Mouse (Mus musculus) stomach, embryonic 15.5 days (tissue): ENCODE measurements around the gene Camta1. TPM values are rescaled to one million over a fixed set of nuclear protein-coding genes. Genes with fewer than 3 reads are reported as not detected.

Experiments
- ATAC-seq: fragments of 200-750 bp; cut with Nextera tagmentation; 2 replicates; pipeline ENCODE4 v1.8.0; 2017; ENCODE audit warnings: low read depth, moderate number of reproducible peaks, moderate TSS enrichment; ENCODE audit not compliant: insufficient read depth, low FRiP score
- H3K27ac ChIP-seq: fragments of 300-500 bp; sonication (generic); 2 replicates; pipeline ENCODE4 v1.5.1; 2015; ENCODE audit warnings: mild to moderate bottlenecking, inconsistent platforms
- H3K27me3 ChIP-seq: fragments of 300-500 bp; sonication (generic); replicated peaks from 2 replicates; pipeline ENCODE4 v1.6.1; 2015; ENCODE audit warnings: inconsistent platforms
- H3K36me3 ChIP-seq: fragments of 300-500 bp; sonication (generic); 2 replicates; pipeline ENCODE4 v1.6.1; 2015; ENCODE audit warnings: inconsistent platforms
- H3K4me1 ChIP-seq: fragments of 300-500 bp; sonication (generic); 2 replicates; pipeline ENCODE4 v1.6.1; 2015; ENCODE audit warnings: inconsistent platforms
- H3K4me2 ChIP-seq: fragments of 300-500 bp; sonication (generic); 2 replicates; pipeline ENCODE4 v1.6.1; 2015; ENCODE audit warnings: mild to moderate bottlenecking, inconsistent platforms
- H3K4me3 ChIP-seq: fragments of 300-500 bp; sonication (generic); replicated peaks from 2 replicates; pipeline ENCODE4 v1.5.1; 2015; ENCODE audit warnings: inconsistent platforms
- H3K9ac ChIP-seq: fragments of 300-500 bp; sonication (generic); 2 replicates; pipeline ENCODE4 v1.6.1; 2015; ENCODE audit warnings: inconsistent platforms
- H3K9me3 ChIP-seq: fragments of 300-500 bp; sonication (generic); 2 replicates; pipeline ENCODE4 v1.6.1; 2016; ENCODE audit warnings: inconsistent platforms
- WGBS: fragments of 180-500 bp; shearing (Covaris S2); methylation state at CpG from one replicate; pipeline ENCODE4 v1.1.7; 2015; 5-methylcytosine and 5-hydroxymethylcytosine counted together
- polyA plus RNA-seq: library from polyadenylated mRNA; unstranded; fragments of >200 nt; fragmentation: Nextera tagmentation; extraction: Ambion mirVana; gene quantifications from 2 replicates; pipeline ENCODE4 v1.2.1, GENCODE M21; 2015

Gene Camta1
- polyA plus RNA-seq, 1 experiment from 2014 or later = 63.7 TPM

DNA sequence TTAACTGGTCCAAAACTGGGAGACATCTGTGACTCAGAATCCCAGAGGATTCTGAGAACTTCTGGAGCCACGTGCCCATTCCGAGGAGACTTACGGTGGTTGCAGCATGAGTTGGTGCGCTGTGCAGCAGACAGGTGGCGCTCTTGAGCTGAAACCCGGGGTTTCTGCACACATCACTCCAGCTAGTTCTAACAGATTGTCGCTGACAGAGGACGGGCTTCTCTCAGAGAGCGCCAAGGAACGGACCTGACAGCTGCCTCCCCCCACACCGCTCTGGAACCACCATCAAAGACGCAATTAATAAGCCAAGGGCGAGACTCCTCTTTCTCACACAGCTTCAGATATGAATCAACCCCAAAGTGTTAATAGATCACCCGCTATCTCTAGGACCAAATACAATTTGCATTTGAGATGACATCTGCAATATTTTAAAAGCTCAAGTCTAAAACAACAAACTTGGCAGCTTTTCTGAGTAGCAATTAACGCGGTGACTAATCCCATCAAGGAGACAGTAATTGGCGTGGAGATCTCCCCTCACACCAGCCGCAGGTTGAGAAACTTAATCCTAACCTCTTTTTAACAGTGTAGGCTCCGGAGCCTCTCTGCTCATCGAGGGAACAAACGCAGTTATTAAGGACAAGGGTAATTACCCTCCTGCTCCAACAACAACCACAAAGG lies 378.2 kb downstream of the Camta1 start:
- Histone ChIP-seq H3K27me3 (no peaks in the 10 kb centered on the region), H3K4me2 (no peak overlapping the region), H3K27ac (no peak overlapping the region), H3K36me3 (no peaks in the 10 kb centered on the region), H3K9ac (no peak overlapping the region), H3K4me3 (no peak overlapping the region), H3K4me1 (no peaks in the 10 kb centered on the region), H3K9me3 (no peaks in the 10 kb centered on the region)
- 18% methylated on average over 21 of the region's 21 CpGs for WGBS
- ATAC-seq = no peak

DNA sequence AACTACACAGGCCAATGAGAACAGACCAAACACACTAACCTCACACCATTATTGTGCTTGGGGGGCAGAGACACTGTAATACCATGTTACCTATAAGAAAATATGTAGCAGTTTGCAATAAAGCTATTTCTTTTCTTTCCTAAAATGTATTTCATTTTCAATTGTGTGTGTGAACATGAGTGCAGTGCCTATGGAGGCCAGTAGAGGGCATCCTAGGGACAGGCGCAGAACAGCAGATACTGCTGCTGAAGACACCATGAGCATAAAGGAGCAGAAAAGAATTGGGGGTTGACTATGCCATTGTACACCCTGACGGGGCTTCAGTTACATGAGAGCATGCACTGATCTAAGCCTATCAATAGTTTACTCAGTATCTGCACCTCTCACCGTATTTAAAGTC lies 380.7 kb downstream of the Camta1 start:
- Histone ChIP-seq H3K4me3 (no peak overlapping the region), H3K27ac (no peak overlapping the region), H3K36me3 (no peaks in the 10 kb centered on the region), H3K9ac (no peak overlapping the region), H3K27me3 (no peaks in the 10 kb centered on the region), H3K9me3 (no peaks in the 10 kb centered on the region), H3K4me1 (no peaks in the 10 kb centered on the region), H3K4me2 (no peak overlapping the region)
- 90% methylated on average over 3 of the region's 3 CpGs for whole genome bisulfite sequencing
- no peak for ATAC-seq

DNA sequence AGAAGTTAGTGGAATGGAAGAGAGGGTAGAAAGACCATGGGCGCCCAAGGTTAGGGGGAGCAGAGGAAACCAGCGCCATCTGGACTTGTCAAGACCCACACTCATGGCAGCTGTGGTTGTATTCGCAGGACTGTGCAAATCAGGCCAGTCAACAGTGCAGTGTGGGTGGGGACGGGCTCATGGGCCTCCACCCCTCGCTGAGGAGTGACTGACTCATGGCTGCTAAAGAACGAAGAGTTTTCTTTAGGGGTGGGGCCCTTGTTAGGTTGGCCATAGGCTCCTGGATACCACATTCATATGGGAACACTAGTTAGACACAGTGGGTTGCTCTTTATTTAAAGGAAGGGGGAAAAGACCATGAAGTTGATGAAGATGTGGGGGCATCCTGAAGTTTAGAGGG lies 383.7 kb downstream of the Camta1 start:
- H3K4me1 ChIP-seq = no peaks in the 10 kb centered on the region
- no peak overlapping the region for H3K4me2 ChIP-seq
- no peaks in the 10 kb centered on the region for H3K36me3 ChIP-seq
- H3K9me3 ChIP-seq = no peaks in the 10 kb centered on the region
- H3K9ac ChIP-seq = no peak overlapping the region
- no peaks in the 10 kb centered on the region for H3K27me3 ChIP-seq
- WGBS = 75% methylated on average over 6 of the region's 6 CpGs
- no peak overlapping the region for H3K27ac ChIP-seq
- H3K4me3 ChIP-seq = no peak overlapping the region
- no peak for ATAC-seq

DNA sequence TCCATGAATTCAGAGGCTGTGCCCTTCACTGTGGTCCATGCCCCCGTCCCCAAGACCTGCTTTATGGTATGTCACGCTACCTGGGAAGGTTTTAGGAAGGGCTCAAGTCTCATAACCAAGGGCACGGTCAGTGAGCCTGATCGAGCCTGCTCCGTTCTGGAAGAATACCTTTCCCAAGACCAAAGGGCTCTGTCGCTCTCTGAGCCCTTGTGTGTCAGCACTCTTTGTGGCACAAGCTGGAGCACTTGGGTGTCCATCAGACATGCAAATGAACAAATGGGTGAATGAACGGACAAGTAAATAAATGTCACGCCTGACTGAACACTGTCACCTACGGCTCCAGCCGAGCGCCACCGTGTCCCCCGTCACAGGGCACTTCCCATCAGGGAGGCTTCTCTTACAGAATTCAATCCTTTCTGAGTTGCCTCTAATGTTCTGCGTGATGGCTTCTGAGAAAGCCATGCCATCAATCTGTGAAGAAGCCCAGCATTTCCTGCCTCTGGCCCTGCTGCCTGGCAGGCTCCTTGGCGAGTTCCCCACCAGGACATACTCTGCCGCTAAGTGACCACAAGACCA lies 386.7 kb downstream of the Camta1 start:
- Histone ChIP-seq H3K9ac (no peak overlapping the region), H3K4me1 (no peaks in the 10 kb centered on the region), H3K27ac (no peak overlapping the region), H3K9me3 (no peaks in the 10 kb centered on the region), H3K27me3 (no peaks in the 10 kb centered on the region), H3K4me2 (no peak overlapping the region), H3K36me3 (no peaks in the 10 kb centered on the region), H3K4me3 (no peak overlapping the region)
- ATAC-seq = no peak
- WGBS = 83% methylated on average over 16 of the region's 16 CpGs

DNA sequence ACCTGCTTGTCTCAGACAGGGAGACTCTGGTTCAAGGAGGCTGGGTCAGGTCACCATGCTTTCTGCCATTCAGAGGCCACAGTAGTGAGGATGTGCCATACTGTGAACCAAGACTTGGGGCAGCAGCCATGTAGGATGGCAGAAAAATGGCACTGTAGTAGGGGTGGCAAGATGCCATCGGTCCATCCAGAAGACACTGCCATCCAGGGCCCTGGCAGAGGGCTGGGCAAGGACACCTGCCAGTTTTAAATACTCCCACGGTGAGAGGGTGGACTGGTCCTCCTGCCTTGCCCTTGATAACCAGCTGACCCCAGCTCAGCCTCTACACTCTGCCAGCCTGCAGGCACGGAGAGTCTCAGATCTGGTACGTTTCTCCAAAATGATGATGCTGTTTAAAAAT lies 389.8 kb downstream of the Camta1 start:
- no peaks in the 10 kb centered on the region for H3K4me1 ChIP-seq
- ATAC-seq = no peak
- no peak overlapping the region for H3K4me3 ChIP-seq
- no peaks in the 10 kb centered on the region for H3K9me3 ChIP-seq
- H3K9ac ChIP-seq = no peak overlapping the region
- no peaks in the 10 kb centered on the region for H3K27me3 ChIP-seq
- no peak overlapping the region for H3K27ac ChIP-seq
- WGBS = 81% methylated on average over 4 of the region's 4 CpGs
- no peak overlapping the region for H3K4me2 ChIP-seq
- H3K36me3 ChIP-seq = no peaks in the 10 kb centered on the region

DNA sequence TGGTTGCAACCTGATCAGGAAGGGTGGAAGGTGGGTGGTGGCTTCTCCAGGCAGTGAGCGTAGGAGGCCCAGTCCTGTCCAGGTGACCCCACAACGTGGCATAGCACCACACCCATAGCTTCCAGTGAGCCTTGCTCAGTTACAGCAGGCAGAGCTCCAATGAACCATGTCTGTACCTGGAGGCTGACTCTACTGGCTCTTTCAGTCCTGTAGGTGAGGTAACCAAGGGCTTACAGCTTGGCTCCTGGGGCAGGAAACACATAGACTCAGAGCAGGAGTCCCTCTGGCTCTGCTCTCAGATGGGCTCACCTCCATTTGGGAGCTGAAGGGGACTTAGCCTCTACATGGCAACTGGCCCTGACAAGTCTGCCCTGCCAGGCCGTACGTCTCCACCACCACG lies 393.3 kb downstream of the Camta1 start:
- Histone ChIP-seq H3K9me3 (no peaks in the 10 kb centered on the region), H3K4me3 (no peak overlapping the region), H3K4me1 (no peaks in the 10 kb centered on the region), H3K27ac (no peak overlapping the region), H3K4me2 (no peak overlapping the region), H3K27me3 (no peaks in the 10 kb centered on the region), H3K9ac (no peak overlapping the region), H3K36me3 (no peaks in the 10 kb centered on the region)
- no peak for ATAC-seq
- WGBS = 87% methylated on average over 5 of the region's 5 CpGs

DNA sequence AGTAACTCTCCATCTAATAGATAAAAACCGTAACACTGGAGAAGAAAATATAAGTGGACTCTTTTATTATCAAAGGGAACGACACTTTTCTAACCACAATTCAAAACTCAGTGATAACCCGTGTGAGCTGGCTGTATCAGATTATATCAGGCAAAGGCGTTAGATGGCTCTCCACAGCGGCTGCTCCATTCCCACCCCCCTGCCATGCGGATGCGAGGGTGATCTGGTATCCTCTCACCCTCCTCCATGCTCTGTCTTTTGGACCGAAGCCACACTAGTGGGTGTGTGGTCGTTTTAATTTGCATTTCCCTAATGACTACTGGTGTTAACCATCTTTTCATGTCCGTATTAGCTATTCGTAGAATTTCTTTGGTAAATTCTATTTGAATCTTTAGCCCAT lies 403.0 kb downstream of the Camta1 start:
- Histone ChIP-seq H3K4me1 (no peaks in the 10 kb centered on the region), H3K9me3 (no peaks in the 10 kb centered on the region), H3K4me3 (no peak overlapping the region), H3K9ac (no peak overlapping the region), H3K36me3 (no peaks in the 10 kb centered on the region), H3K27me3 (no peaks in the 10 kb centered on the region), H3K27ac (no peak overlapping the region), H3K4me2 (no peak overlapping the region)
- WGBS = 74% methylated on average over 11 of the region's 11 CpGs
- no peak for ATAC-seq

DNA sequence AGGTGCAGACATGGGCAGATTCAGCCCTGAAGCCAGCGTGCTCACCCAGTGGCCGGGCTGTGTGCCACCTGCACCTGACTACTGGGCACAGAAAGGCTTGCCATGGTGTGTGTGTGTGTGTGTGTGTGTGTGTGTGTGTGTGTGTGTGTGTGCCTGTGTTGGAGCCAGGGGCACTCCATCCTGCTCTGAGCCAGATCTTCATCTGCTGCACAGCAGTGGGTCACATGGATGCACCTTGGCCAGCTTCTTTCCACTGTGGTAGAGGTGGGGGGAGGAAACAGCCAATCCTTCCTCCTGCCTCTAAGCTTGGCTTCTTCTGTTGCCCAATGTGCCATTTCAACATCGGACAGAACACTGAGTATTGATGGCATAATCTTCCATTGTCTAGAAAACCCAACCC lies 407.1 kb downstream of the Camta1 start:
- Histone ChIP-seq H3K36me3 (no peaks in the 10 kb centered on the region), H3K27ac (no peak overlapping the region)
- no peak for ATAC-seq

DNA sequence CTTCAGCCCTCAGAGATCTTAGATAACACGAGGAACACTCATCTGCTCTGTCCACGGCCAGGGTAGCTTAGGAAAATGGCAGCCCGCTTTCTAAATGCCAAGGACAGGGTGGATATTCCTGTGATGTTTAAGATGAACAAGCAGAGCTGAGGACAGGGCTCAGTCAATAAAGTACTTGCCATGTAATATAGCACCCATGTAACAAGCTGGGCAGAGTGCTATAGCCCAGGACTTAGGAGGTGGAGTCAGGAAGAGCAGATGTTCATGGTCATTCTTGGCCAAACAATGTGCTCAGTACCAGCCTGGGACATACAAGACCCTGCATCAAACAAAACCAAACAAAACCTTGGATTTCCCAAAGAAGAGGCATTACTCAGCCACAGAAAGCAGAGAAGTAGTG lies 407.6 kb downstream of the Camta1 start:
- WGBS = 76% methylated on average over 3 of the region's 3 CpGs
- no peak overlapping the region for H3K4me3 ChIP-seq
- H3K9ac ChIP-seq = no peak overlapping the region
- ATAC-seq = no peak
- no peaks in the 10 kb centered on the region for H3K4me1 ChIP-seq
- H3K36me3 ChIP-seq = no peaks in the 10 kb centered on the region
- H3K9me3 ChIP-seq = no peaks in the 10 kb centered on the region
- H3K27me3 ChIP-seq = no peaks in the 10 kb centered on the region
- H3K27ac ChIP-seq = no peak overlapping the region
- no peak overlapping the region for H3K4me2 ChIP-seq

More for the DNA sequence above, 407.1 kb downstream of the Camta1 start:
- Histone ChIP-seq H3K9me3 (no peaks in the 10 kb centered on the region), H3K4me1 (no peaks in the 10 kb centered on the region), H3K9ac (no peak overlapping the region), H3K4me3 (no peak overlapping the region), H3K4me2 (no peak overlapping the region), H3K27me3 (no peaks in the 10 kb centered on the region)
- WGBS = 72% methylated on average over 3 of the region's 3 CpGs

DNA sequence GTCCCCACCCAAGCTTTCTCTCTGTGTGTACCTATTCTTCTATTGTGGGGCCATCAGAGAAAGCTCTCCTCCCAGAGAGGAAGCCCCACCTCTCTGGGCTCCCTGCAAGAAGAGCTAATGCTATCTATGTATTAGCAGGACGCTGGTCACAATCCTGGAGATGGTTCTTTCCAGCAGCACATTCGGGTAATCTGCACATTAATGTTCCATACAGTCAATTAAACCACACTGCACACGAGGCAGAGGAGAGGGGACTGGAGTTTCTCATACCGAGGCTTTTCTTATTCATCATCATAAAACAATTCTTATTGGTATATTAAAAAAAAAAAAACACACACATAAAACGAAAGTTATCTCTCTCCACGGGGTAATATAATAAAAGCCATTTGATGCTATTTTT lies 409.8 kb downstream of the Camta1 start:
- Histone ChIP-seq H3K4me1 (no peaks in the 10 kb centered on the region), H3K36me3 (no peaks in the 10 kb centered on the region), H3K4me2 (no peak overlapping the region), H3K27ac (no peak overlapping the region), H3K9ac (no peak overlapping the region), H3K4me3 (no peak overlapping the region), H3K9me3 (no peaks in the 10 kb centered on the region), H3K27me3 (no peaks in the 10 kb centered on the region)
- WGBS = 66% methylated on average over 6 of the region's 6 CpGs
- ATAC-seq = no peak

DNA sequence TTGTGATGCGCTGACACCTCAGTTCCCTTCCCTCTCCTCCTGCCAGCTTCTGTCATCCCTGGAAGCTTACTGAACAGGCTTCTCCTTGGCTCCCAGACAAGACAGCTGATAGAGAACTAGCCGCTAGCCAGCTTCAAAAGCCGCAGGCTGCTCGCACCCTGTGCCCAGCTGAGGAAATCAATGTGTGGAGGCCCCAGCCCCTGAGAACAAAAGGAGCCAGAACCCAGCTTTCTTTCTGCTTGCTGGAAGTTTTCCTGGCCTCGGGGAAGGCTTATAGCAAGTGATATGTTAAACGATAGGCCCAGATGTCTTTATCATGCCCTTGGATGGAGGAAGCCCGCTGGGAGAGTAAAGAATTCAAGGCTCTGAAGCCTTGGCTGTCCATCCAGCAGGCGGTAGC lies 411.7 kb downstream of the Camta1 start:
- Histone ChIP-seq H3K9me3 (no peaks in the 10 kb centered on the region), H3K27me3 (no peaks in the 10 kb centered on the region), H3K9ac (no peak overlapping the region), H3K4me3 (no peak overlapping the region), H3K36me3 (no peaks in the 10 kb centered on the region), H3K27ac (no peak overlapping the region), H3K4me2 (no peak overlapping the region), H3K4me1 (no peaks in the 10 kb centered on the region)
- 34% methylated on average over 8 of the region's 8 CpGs for WGBS
- ATAC-seq = no peak

DNA sequence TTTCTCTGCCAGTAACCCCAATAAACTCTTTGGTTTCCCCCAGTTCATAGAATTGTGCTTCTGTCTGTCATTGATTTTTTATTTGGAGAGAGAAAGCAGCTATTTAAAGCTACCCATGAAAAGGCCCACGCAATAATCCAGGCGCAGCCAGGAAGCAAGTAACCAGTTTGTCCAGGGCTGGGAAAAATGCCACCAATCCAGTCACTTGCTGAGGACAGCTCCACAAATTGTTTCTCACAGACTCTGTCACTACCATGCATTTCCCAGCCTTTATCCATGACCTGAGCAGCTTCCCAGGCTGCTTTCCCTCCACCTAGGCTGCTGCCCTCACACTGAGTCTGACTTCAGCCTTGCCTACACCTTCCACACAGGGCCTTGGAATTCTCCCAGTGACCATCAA lies 413.3 kb downstream of the Camta1 start:
- 90% methylated on average over 2 of the region's 2 CpGs for WGBS
- no peak for ATAC-seq
- Histone ChIP-seq H3K9me3 (no peaks in the 10 kb centered on the region), H3K27me3 (no peaks in the 10 kb centered on the region), H3K4me2 (no peak overlapping the region), H3K4me1 (no peaks in the 10 kb centered on the region), H3K4me3 (no peak overlapping the region), H3K36me3 (no peaks in the 10 kb centered on the region), H3K9ac (no peak overlapping the region), H3K27ac (no peak overlapping the region)

DNA sequence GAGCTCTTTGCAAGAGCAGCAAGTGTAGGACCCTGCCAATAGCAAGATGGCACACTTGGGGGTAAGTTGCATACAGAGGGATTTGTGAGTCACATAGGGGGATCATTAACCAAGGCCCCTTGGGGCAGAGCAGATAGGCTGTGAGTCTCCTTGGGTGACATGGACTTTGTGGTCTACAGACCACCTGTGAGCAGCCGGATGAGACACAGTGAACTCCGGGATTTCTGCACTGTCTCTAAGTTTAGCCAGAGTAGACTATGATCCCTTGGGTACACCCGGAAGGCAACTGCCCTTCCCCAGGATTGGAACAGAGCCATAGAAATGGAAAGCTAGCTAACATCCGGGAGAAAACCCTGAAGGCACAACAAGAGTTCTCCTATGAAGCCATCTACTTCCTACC lies 417.0 kb downstream of the Camta1 start:
- Histone ChIP-seq H3K36me3 (no peaks in the 10 kb centered on the region), H3K9me3 (no peaks in the 10 kb centered on the region), H3K9ac (no peak overlapping the region), H3K27me3 (no peaks in the 10 kb centered on the region), H3K4me3 (no peak overlapping the region), H3K4me2 (no peak overlapping the region), H3K4me1 (no peaks in the 10 kb centered on the region), H3K27ac (no peak overlapping the region)
- 83% methylated on average over 4 of the region's 4 CpGs for WGBS
- no peak for ATAC-seq
